ENCODE assay signal across 14 mouse cellular contexts in genomic region chr15:74102597-74102996, GRCm38 (mm10).
"Had no signal": no experiment of that assay in that cellular context is flagged by ENCODE, and none has a peak within 500 bp of the region (broad histone marks: within the 10 kb centered on the region; RNA-seq: fewer than 3 reads in every experiment).

No protein-coding gene starts in this region.

- DNase-seq: cerebellum, postnatal 10 days; cerebellum, postnatal 14 days; cerebellum, postnatal 25 days; cerebellum, postnatal 36 days; embryo, embryonic 11 days; forebrain, postnatal 0 days; gastrocnemius, adult 2 months; gastrocnemius, postnatal 10 days; gastrocnemius, postnatal 14 days; gastrocnemius, postnatal 25 days; gastrocnemius, postnatal 36 days; heart, adult 11 months; heart, adult 18-20 months; heart, adult 2 months had no signal
